Mouse (Mus musculus) limb, embryonic 13.5 days (tissue): ENCODE measurements at regions not wholly inside any gene's neighbourhood (a gene's known extent, or its start where the extent isn't known, plus 50 kb on each side); places are given as distances from the start of the nearest gene placed in this dataset.

Source experiments
- ATAC-seq: fragments of 200-750 bp; cut with Nextera tagmentation; 2 replicates; pipeline ENCODE4 v1.8.0; 2017; ENCODE audit warnings: low read depth, moderate number of reproducible peaks, moderate TSS enrichment; ENCODE audit not compliant: low FRiP score
- H3K27ac ChIP-seq: fragments of 300-500 bp; sonication (generic); 2 replicates; pipeline ENCODE4 v1.5.1; 2015; ENCODE audit warnings: inconsistent platforms, mild to moderate bottlenecking, moderate library complexity
- H3K27me3 ChIP-seq: fragments of 300-500 bp; sonication (generic); 2 replicates; pipeline ENCODE4 v1.6.1; 2015; ENCODE audit warnings: mild to moderate bottlenecking, inconsistent platforms
- H3K36me3 ChIP-seq: fragments of 300-500 bp; sonication (generic); 2 replicates; pipeline ENCODE4 v1.6.1; 2015; ENCODE audit warnings: inconsistent platforms, mild to moderate bottlenecking, moderate library complexity
- H3K4me1 ChIP-seq: fragments of 300-500 bp; sonication (generic); 2 replicates; pipeline ENCODE4 v1.6.1; 2015; ENCODE audit warnings: inconsistent platforms
- H3K4me2 ChIP-seq: fragments of 300-500 bp; sonication (generic); replicated peaks from 2 replicates; pipeline ENCODE4 v1.6.1; 2015; ENCODE audit warnings: inconsistent platforms, mild to moderate bottlenecking, moderate library complexity
- H3K4me3 ChIP-seq: fragments of 300-500 bp; sonication (generic); 2 replicates; pipeline ENCODE4 v1.5.1; 2015; ENCODE audit warnings: moderate library complexity, mild to moderate bottlenecking, inconsistent platforms
- H3K9ac ChIP-seq: fragments of 300-500 bp; sonication (generic); 2 replicates; pipeline ENCODE4 v1.6.1; 2015; ENCODE audit warnings: mild to moderate bottlenecking, inconsistent platforms
- H3K9me3 ChIP-seq: fragments of 300-500 bp; sonication (generic); 2 replicates; pipeline ENCODE4 v1.6.1; 2016; ENCODE audit warnings: inconsistent platforms
- WGBS: fragments of 180-500 bp; shearing (Covaris S2); methylation state at CpG from one replicate; pipeline ENCODE4 v1.1.7; 2015; 5-methylcytosine and 5-hydroxymethylcytosine counted together

GRCm38 (mm10) chr1:90358971-90359370, 155.2 kb downstream of the Ackr3 start:
- Histone ChIP-seq H3K4me2 (no peak overlapping the region), H3K27ac (no peak overlapping the region), H3K4me3 (no peak overlapping the region), H3K9me3 (no peaks in the 10 kb centered on the region), H3K9ac (no peak overlapping the region), H3K4me1 (peaks cover 54% of the 10 kb centered on the region), H3K27me3 (peaks cover 12% of the 10 kb centered on the region; the same call in 1 of the 2 replicates), H3K36me3 (no peaks in the 10 kb centered on the region)
- ATAC-seq: no peak
- 54% methylated on average over 2 of the region's 2 CpGs for WGBS

- 69% methylated on average over 3 of the region's 3 CpGs for WGBS
- H3K36me3 ChIP-seq: no peaks in the 10 kb centered on the region
- H3K27ac ChIP-seq: 0 out of 2 replicates have a peak overlapping the region, but pooled peaks have one; percentile 33
- no peak overlapping the region for H3K4me2 ChIP-seq
- peaks cover 61% of the 10 kb centered on the region for H3K4me1 ChIP-seq
- H3K4me3 ChIP-seq: no peak overlapping the region
- H3K9ac ChIP-seq: no peak overlapping the region
- ATAC-seq: no peak
- no peaks in the 10 kb centered on the region for H3K9me3 ChIP-seq
- H3K27me3 ChIP-seq: peaks cover 7% of the 10 kb centered on the region; the same call in 1 of the 2 replicates
These were observed 156.3 kb downstream of the Ackr3 start for GRCm38 (mm10) chr1:90360065-90360464.

- 26% methylated on average over 4 of the region's 4 CpGs for WGBS
- H3K9ac ChIP-seq: no peak overlapping the region
- no peak overlapping the region for H3K4me2 ChIP-seq
- ATAC-seq: peak; percentile 79
- H3K4me1 ChIP-seq: peaks cover 47% of the 10 kb centered on the region
- H3K27me3 ChIP-seq: no peaks in the 10 kb centered on the region
- no peaks in the 10 kb centered on the region for H3K9me3 ChIP-seq
- peak overlapping the region; percentile 52 for H3K27ac ChIP-seq
- H3K36me3 ChIP-seq: no peaks in the 10 kb centered on the region
- no peak overlapping the region for H3K4me3 ChIP-seq
These were observed 160.7 kb downstream of the Ackr3 start for GRCm38 (mm10) chr1:90364444-90364843.

GRCm38 (mm10) chr1:90368581-90368980, 164.8 kb downstream of the Ackr3 start:
- WGBS: 64% methylated on average over 10 of the region's 10 CpGs
- Histone ChIP-seq H3K27ac (no peak overlapping the region), H3K9me3 (0 out of 2 replicates have a peak, but pooled peaks cover 3% of the 10 kb centered on the region)

GRCm38 (mm10) chr1:90369287-90369686, 165.5 kb downstream of the Ackr3 start:
- no peak overlapping the region for H3K27ac ChIP-seq
- H3K4me1 ChIP-seq: peaks cover 23% of the 10 kb centered on the region
- no peak for ATAC-seq
- no peak overlapping the region for H3K4me3 ChIP-seq
- 0 out of 2 replicates have a peak, but pooled peaks cover 3% of the 10 kb centered on the region for H3K9me3 ChIP-seq
- no peaks in the 10 kb centered on the region for H3K27me3 ChIP-seq
- no peak overlapping the region for H3K4me2 ChIP-seq
- no peaks in the 10 kb centered on the region for H3K36me3 ChIP-seq
- 60% methylated on average over 2 of the region's 2 CpGs for WGBS
- no peak overlapping the region for H3K9ac ChIP-seq

More at GRCm38 (mm10) chr1:90368581-90368980, 164.8 kb downstream of the Ackr3 start:
- H3K4me3 ChIP-seq: no peak overlapping the region
- no peaks in the 10 kb centered on the region for H3K36me3 ChIP-seq
- H3K4me2 ChIP-seq: no peak overlapping the region
- H3K27me3 ChIP-seq: no peaks in the 10 kb centered on the region
- H3K9ac ChIP-seq: no peak overlapping the region
- H3K4me1 ChIP-seq: peaks cover 25% of the 10 kb centered on the region
- no peak for ATAC-seq

- H3K27ac ChIP-seq: no peak overlapping the region
- no peak for ATAC-seq
- 0 out of 2 replicates have a peak, but pooled peaks cover 3% of the 10 kb centered on the region for H3K9me3 ChIP-seq
- WGBS: 82% methylated on average over 5 of the region's 5 CpGs
- H3K4me3 ChIP-seq: no peak overlapping the region
- H3K9ac ChIP-seq: no peak overlapping the region
- no peak overlapping the region for H3K4me2 ChIP-seq
- no peaks in the 10 kb centered on the region for H3K36me3 ChIP-seq
- peaks cover 20% of the 10 kb centered on the region for H3K4me1 ChIP-seq
- no peaks in the 10 kb centered on the region for H3K27me3 ChIP-seq
These were observed 167.0 kb downstream of the Ackr3 start for GRCm38 (mm10) chr1:90370766-90371165.

- Histone ChIP-seq H3K4me2 (no peak overlapping the region), H3K9me3 (0 out of 2 replicates have a peak, but pooled peaks cover 3% of the 10 kb centered on the region), H3K27ac (no peak overlapping the region), H3K36me3 (no peaks in the 10 kb centered on the region), H3K9ac (no peak overlapping the region), H3K27me3 (no peaks in the 10 kb centered on the region), H3K4me1 (peaks cover 20% of the 10 kb centered on the region), H3K4me3 (no peak overlapping the region)
- WGBS: 89% methylated on average over 5 of the region's 5 CpGs
- no peak for ATAC-seq
These were observed 169.2 kb downstream of the Ackr3 start for GRCm38 (mm10) chr1:90373001-90373400.

- H3K9me3 ChIP-seq: 0 out of 2 replicates have a peak, but pooled peaks cover 3% of the 10 kb centered on the region
- no peaks in the 10 kb centered on the region for H3K36me3 ChIP-seq
- ATAC-seq: peak; percentile 44; the same call in 1 of the 2 replicates
- H3K27me3 ChIP-seq: no peaks in the 10 kb centered on the region
- H3K27ac ChIP-seq: no peak overlapping the region
- H3K4me3 ChIP-seq: no peak overlapping the region
- no peak overlapping the region for H3K4me2 ChIP-seq
- peaks cover 23% of the 10 kb centered on the region for H3K4me1 ChIP-seq
- WGBS: 51% methylated on average over 12 of the region's 12 CpGs
- no peak overlapping the region for H3K9ac ChIP-seq
These were observed 170.7 kb downstream of the Ackr3 start for GRCm38 (mm10) chr1:90374517-90374916.

- Histone ChIP-seq H3K27me3 (no peaks in the 10 kb centered on the region), H3K36me3 (no peaks in the 10 kb centered on the region), H3K4me1 (peaks cover 12% of the 10 kb centered on the region), H3K9me3 (no peaks in the 10 kb centered on the region), H3K4me3 (no peak overlapping the region), H3K27ac (no peak overlapping the region), H3K4me2 (no peak overlapping the region), H3K9ac (no peak overlapping the region)
- ATAC-seq: no peak
- WGBS: 83% methylated on average over 9 of the region's 9 CpGs
These were observed 176.4 kb downstream of the Ackr3 start for GRCm38 (mm10) chr1:90380034-90380705.

GRCm38 (mm10) chr1:90382941-90383470, 179.2 kb downstream of the Ackr3 start:
- H3K4me3 ChIP-seq: no peak overlapping the region
- 67% methylated on average over 11 of the region's 11 CpGs for WGBS
- no peaks in the 10 kb centered on the region for H3K36me3 ChIP-seq
- H3K9ac ChIP-seq: no peak overlapping the region
- H3K27me3 ChIP-seq: no peaks in the 10 kb centered on the region
- H3K9me3 ChIP-seq: no peaks in the 10 kb centered on the region
- no peak overlapping the region for H3K27ac ChIP-seq
- H3K4me2 ChIP-seq: no peak overlapping the region
- H3K4me1 ChIP-seq: peaks cover 18% of the 10 kb centered on the region
- ATAC-seq: no peak

GRCm38 (mm10) chr1:90385024-90385423, 181.2 kb downstream of the Ackr3 start:
- Histone ChIP-seq H3K4me1 (peaks cover 9% of the 10 kb centered on the region), H3K27me3 (peaks cover 4% of the 10 kb centered on the region; the same call in 1 of the 2 replicates), H3K9ac (no peak overlapping the region), H3K27ac (no peak overlapping the region), H3K4me3 (no peak overlapping the region), H3K4me2 (no peak overlapping the region), H3K9me3 (no peaks in the 10 kb centered on the region), H3K36me3 (no peaks in the 10 kb centered on the region)
- 76% methylated on average over 4 of the region's 4 CpGs for WGBS
- ATAC-seq: no peak

GRCm38 (mm10) chr1:90386792-90387191, 183.0 kb downstream of the Ackr3 start:
- no peak overlapping the region for H3K27ac ChIP-seq
- H3K9me3 ChIP-seq: no peaks in the 10 kb centered on the region
- H3K9ac ChIP-seq: no peak overlapping the region
- peaks cover 4% of the 10 kb centered on the region; the same call in 1 of the 2 replicates for H3K27me3 ChIP-seq
- H3K36me3 ChIP-seq: no peaks in the 10 kb centered on the region
- no peak for ATAC-seq
- H3K4me1 ChIP-seq: peaks cover 21% of the 10 kb centered on the region
- no peak overlapping the region for H3K4me2 ChIP-seq
- 52% methylated on average over 7 of the region's 7 CpGs for WGBS
- no peak overlapping the region for H3K4me3 ChIP-seq
